Mouse (Mus musculus) limb, embryonic 13.5 days (tissue): ENCODE data around the gene Krt34. TPM values are rescaled to one million over a fixed set of nuclear protein-coding genes. Genes with fewer than 3 reads are reported as not detected.

Source experiments
- ATAC-seq: fragments of 200-750 bp; cut with Nextera tagmentation; 2 replicates; pipeline ENCODE4 v1.8.0; 2017; ENCODE audit warnings: low read depth, moderate number of reproducible peaks, moderate TSS enrichment; ENCODE audit not compliant: low FRiP score
- H3K27ac ChIP-seq: fragments of 300-500 bp; sonication (generic); 2 replicates; pipeline ENCODE4 v1.5.1; 2015; ENCODE audit warnings: inconsistent platforms, mild to moderate bottlenecking, moderate library complexity
- H3K27me3 ChIP-seq: fragments of 300-500 bp; sonication (generic); 2 replicates; pipeline ENCODE4 v1.6.1; 2015; ENCODE audit warnings: mild to moderate bottlenecking, inconsistent platforms
- H3K36me3 ChIP-seq: fragments of 300-500 bp; sonication (generic); 2 replicates; pipeline ENCODE4 v1.6.1; 2015; ENCODE audit warnings: inconsistent platforms, mild to moderate bottlenecking, moderate library complexity
- H3K4me1 ChIP-seq: fragments of 300-500 bp; sonication (generic); 2 replicates; pipeline ENCODE4 v1.6.1; 2015; ENCODE audit warnings: inconsistent platforms
- H3K4me2 ChIP-seq: fragments of 300-500 bp; sonication (generic); replicated peaks from 2 replicates; pipeline ENCODE4 v1.6.1; 2015; ENCODE audit warnings: inconsistent platforms, mild to moderate bottlenecking, moderate library complexity
- H3K4me3 ChIP-seq: fragments of 300-500 bp; sonication (generic); 2 replicates; pipeline ENCODE4 v1.5.1; 2015; ENCODE audit warnings: moderate library complexity, mild to moderate bottlenecking, inconsistent platforms
- H3K9ac ChIP-seq: fragments of 300-500 bp; sonication (generic); 2 replicates; pipeline ENCODE4 v1.6.1; 2015; ENCODE audit warnings: mild to moderate bottlenecking, inconsistent platforms
- H3K9me3 ChIP-seq: fragments of 300-500 bp; sonication (generic); 2 replicates; pipeline ENCODE4 v1.6.1; 2016; ENCODE audit warnings: inconsistent platforms
- WGBS: fragments of 180-500 bp; shearing (Covaris S2); methylation state at CpG from one replicate; pipeline ENCODE4 v1.1.7; 2015; 5-methylcytosine and 5-hydroxymethylcytosine counted together
- polyA plus RNA-seq: library from polyadenylated mRNA; unstranded; fragments of >200 nt; fragmentation: Nextera tagmentation; extraction: Ambion mirVana; gene quantifications from 2 replicates; pipeline ENCODE4 v1.2.1, GENCODE M21; 2015

Krt34 gene
- not detected in 2 replicates for polyA plus RNA-seq

- no peak for ATAC-seq
- H3K4me2 ChIP-seq = no peak within 1 kb of the TSS
- H3K27ac ChIP-seq = no peak within 1 kb of the TSS
- no peaks in the 10 kb centered on the region for H3K4me1 ChIP-seq
- no peaks in the 10 kb centered on the region for H3K27me3 ChIP-seq
- no peak within 1 kb of the TSS for H3K9ac ChIP-seq
- no peaks in the 10 kb centered on the region for H3K36me3 ChIP-seq
- no peak within 1 kb of the TSS for H3K4me3 ChIP-seq
- WGBS = 84% methylated on average over 6 of the region's 6 CpGs
- H3K9me3 ChIP-seq = no peaks in the 10 kb centered on the region
Observed at GRCm38 (mm10) chr11:100041454-100041853, at the start of gene Krt34. TSS of gene Krt34 (minus strand) at chr11:100041554.

GRCm38 (mm10) chr11:100088378-100089025 lies 47.1 kb upstream of the Krt34 start:
- H3K4me2 ChIP-seq = no peak overlapping the region
- H3K9ac ChIP-seq = no peak overlapping the region
- no peaks in the 10 kb centered on the region for H3K36me3 ChIP-seq
- H3K27me3 ChIP-seq = 0 out of 2 replicates have a peak, but pooled peaks cover 2% of the 10 kb centered on the region
- no peak overlapping the region for H3K4me3 ChIP-seq
- 53% methylated on average over 7 of the region's 7 CpGs for WGBS
- no peaks in the 10 kb centered on the region for H3K4me1 ChIP-seq
- no peak overlapping the region for H3K27ac ChIP-seq
- ATAC-seq = no peak
- 0 out of 2 replicates have a peak, but pooled peaks cover 3% of the 10 kb centered on the region for H3K9me3 ChIP-seq

- 0 out of 2 replicates have a peak, but pooled peaks cover 2% of the 10 kb centered on the region for H3K27me3 ChIP-seq
- H3K27ac ChIP-seq = no peak within 1 kb of the TSS
- 88% methylated on average over 10 of the region's 10 CpGs for WGBS
- no peak for ATAC-seq
- 0 out of 2 replicates have a peak, but pooled peaks cover 3% of the 10 kb centered on the region for H3K9me3 ChIP-seq
- no peak within 1 kb of the TSS for H3K4me2 ChIP-seq
- no peak within 1 kb of the TSS for H3K4me3 ChIP-seq
- no peak within 1 kb of the TSS for H3K9ac ChIP-seq
- H3K36me3 ChIP-seq = no peaks in the 10 kb centered on the region
- no peaks in the 10 kb centered on the region for H3K4me1 ChIP-seq
Observed at GRCm38 (mm10) chr11:100087861-100088260, 46.5 kb upstream of the Krt34 start, which contains the start of gene Krt32. TSS of gene Krt32 (minus strand) at chr11:100088226.

- no peak overlapping the region for H3K27ac ChIP-seq
- no peak for ATAC-seq
- WGBS = 58% methylated on average over 1 of the region's 1 CpGs
- H3K4me1 ChIP-seq = no peaks in the 10 kb centered on the region
- no peak overlapping the region for H3K9ac ChIP-seq
- H3K4me3 ChIP-seq = no peak overlapping the region
- H3K27me3 ChIP-seq = no peaks in the 10 kb centered on the region
- H3K4me2 ChIP-seq = no peak overlapping the region
- H3K36me3 ChIP-seq = no peaks in the 10 kb centered on the region
- H3K9me3 ChIP-seq = no peaks in the 10 kb centered on the region
Observed at GRCm38 (mm10) chr11:100073873-100074272, 32.5 kb upstream of the Krt34 start.

- H3K4me3 ChIP-seq = no peak overlapping the region
- no peak for ATAC-seq
- H3K4me2 ChIP-seq = no peak overlapping the region
- H3K27me3 ChIP-seq = no peaks in the 10 kb centered on the region
- no peak overlapping the region for H3K27ac ChIP-seq
- H3K4me1 ChIP-seq = no peaks in the 10 kb centered on the region
- no peaks in the 10 kb centered on the region for H3K36me3 ChIP-seq
- 81% methylated on average over 17 of the region's 17 CpGs for WGBS
- no peak overlapping the region for H3K9ac ChIP-seq
- no peaks in the 10 kb centered on the region for H3K9me3 ChIP-seq
Observed at GRCm38 (mm10) chr11:100067293-100068036, 26.1 kb upstream of the Krt34 start.

- Histone ChIP-seq H3K9ac (no peak overlapping the region), H3K9me3 (no peaks in the 10 kb centered on the region), H3K27ac (no peak overlapping the region), H3K4me1 (no peaks in the 10 kb centered on the region), H3K4me2 (no peak overlapping the region), H3K4me3 (no peak overlapping the region), H3K27me3 (no peaks in the 10 kb centered on the region), H3K36me3 (no peaks in the 10 kb centered on the region)
- WGBS = 82% methylated on average over 12 of the region's 12 CpGs
- ATAC-seq = no peak
Observed at GRCm38 (mm10) chr11:100066236-100067010, 25.1 kb upstream of the Krt34 start.

GRCm38 (mm10) chr11:100058875-100059274 lies 17.5 kb upstream of the Krt34 start:
- H3K9me3 ChIP-seq = no peaks in the 10 kb centered on the region; the same call in 1 of the 2 replicates
- H3K4me1 ChIP-seq = no peaks in the 10 kb centered on the region
- H3K27me3 ChIP-seq = no peaks in the 10 kb centered on the region
- no peak overlapping the region for H3K4me2 ChIP-seq
- no peak overlapping the region for H3K27ac ChIP-seq
- no peak overlapping the region for H3K9ac ChIP-seq
- WGBS = 69% methylated on average over 8 of the region's 8 CpGs
- H3K4me3 ChIP-seq = no peak overlapping the region
- no peaks in the 10 kb centered on the region for H3K36me3 ChIP-seq
- ATAC-seq = no peak

- H3K27me3 ChIP-seq = no peaks in the 10 kb centered on the region
- H3K4me1 ChIP-seq = no peaks in the 10 kb centered on the region
- WGBS = 61% methylated on average over 9 of the region's 9 CpGs
- H3K9ac ChIP-seq = no peak overlapping the region
- H3K9me3 ChIP-seq = no peaks in the 10 kb centered on the region; the same call in 1 of the 2 replicates
- H3K27ac ChIP-seq = no peak overlapping the region
- no peaks in the 10 kb centered on the region for H3K36me3 ChIP-seq
- no peak overlapping the region for H3K4me3 ChIP-seq
- no peak overlapping the region for H3K4me2 ChIP-seq
- ATAC-seq = no peak
Observed at GRCm38 (mm10) chr11:100055686-100056655, 14.6 kb upstream of the Krt34 start.

- no peak within 1 kb of the TSS for H3K27ac ChIP-seq
- 82% methylated on average over 3 of the region's 3 CpGs for WGBS
- H3K27me3 ChIP-seq = no peaks in the 10 kb centered on the region
- no peak for ATAC-seq
- H3K36me3 ChIP-seq = no peaks in the 10 kb centered on the region
- H3K9me3 ChIP-seq = no peaks in the 10 kb centered on the region
- no peak within 1 kb of the TSS for H3K9ac ChIP-seq
- no peak within 1 kb of the TSS for H3K4me3 ChIP-seq
- H3K4me2 ChIP-seq = no peak within 1 kb of the TSS
- H3K4me1 ChIP-seq = no peaks in the 10 kb centered on the region
Observed at GRCm38 (mm10) chr11:100050451-100050850, 9.1 kb upstream of the Krt34 start, which contains the start of gene Krt31. TSS of gene Krt31 (minus strand) at chr11:100050551.

- WGBS = 93% methylated on average over 2 of the region's 2 CpGs
- ATAC-seq = no peak
- H3K4me2 ChIP-seq = no peak overlapping the region
- H3K9ac ChIP-seq = no peak overlapping the region
- H3K4me1 ChIP-seq = no peaks in the 10 kb centered on the region
- H3K27me3 ChIP-seq = no peaks in the 10 kb centered on the region
- no peaks in the 10 kb centered on the region for H3K36me3 ChIP-seq
- no peak overlapping the region for H3K4me3 ChIP-seq
- H3K9me3 ChIP-seq = no peaks in the 10 kb centered on the region
- no peak overlapping the region for H3K27ac ChIP-seq
Observed at GRCm38 (mm10) chr11:100047193-100047592, 5.8 kb upstream of the Krt34 start.

GRCm38 (mm10) chr11:100046303-100046866 lies 5.0 kb upstream of the Krt34 start:
- Histone ChIP-seq H3K27ac (no peak overlapping the region), H3K27me3 (no peaks in the 10 kb centered on the region), H3K4me3 (no peak overlapping the region), H3K9ac (no peak overlapping the region), H3K4me1 (no peaks in the 10 kb centered on the region), H3K36me3 (no peaks in the 10 kb centered on the region), H3K4me2 (no peak overlapping the region), H3K9me3 (no peaks in the 10 kb centered on the region)
- WGBS = 65% methylated on average over 6 of the region's 6 CpGs
- ATAC-seq = no peak
